Mouse (Mus musculus): ENCODE measurements around the gene Acot11. TPM values are rescaled to one million over a fixed set of nuclear protein-coding genes. Genes with fewer than 3 reads are reported as not detected.
A peak's percentile ranks its signal among the peaks of the same experiment; 100 is the strongest.
"Not testable (repeated sequence)": the region's sequence is repeated elsewhere in the genome, so short reads cannot be mapped to it uniquely, and the experiment has no call there.

The Acot11 gene
- polyA plus RNA-seq, 1 experiment from 2014 or later, result 4.7 TPM

- 75% methylated on average over 5 of the region's 5 CpGs for WGBS (ENCODE audit: insufficient replicate concordance)
Observed at GRCm38 (mm10) chr4:106790218-106790617, 14.6 kb downstream of the Acot11 start.

GRCm38 (mm10) chr4:106789705-106790104 lies 15.1 kb downstream of the Acot11 start:
- WGBS (ENCODE audit: insufficient replicate concordance), result 61% methylated on average over 9 of the region's 9 CpGs
- ATAC-seq (ENCODE audit: insufficient read depth), result no peak
- Histone ChIP-seq H3K4me1 (replicated peaks) (peaks cover 74% of the 10 kb centered on the region), H3K4me2 (no peak overlapping the region), H3K27me3 (0 out of 2 replicates have a peak, but pooled peaks cover 2% of the 10 kb centered on the region), H3K9me3 (replicated peaks) (no peaks in the 10 kb centered on the region), H3K36me3 (replicated peaks) (no peaks in the 10 kb centered on the region), H3K27ac (replicated peaks) (no peak overlapping the region), H3K4me3 (replicated peaks) (no peak overlapping the region), H3K9ac (no peak overlapping the region)

More at GRCm38 (mm10) chr4:106790218-106790617, 14.6 kb downstream of the Acot11 start:
- H3K4me1 ChIP-seq (replicated peaks), result peaks cover 79% of the 10 kb centered on the region
- H3K36me3 ChIP-seq (replicated peaks); H3K9ac ChIP-seq; H3K4me3 ChIP-seq (replicated peaks); H3K27ac ChIP-seq (replicated peaks); H3K27me3 ChIP-seq; ATAC-seq (ENCODE audit: insufficient read depth); H3K9me3 ChIP-seq (replicated peaks); H3K4me2 ChIP-seq: not testable (repeated sequence)

DNA sequence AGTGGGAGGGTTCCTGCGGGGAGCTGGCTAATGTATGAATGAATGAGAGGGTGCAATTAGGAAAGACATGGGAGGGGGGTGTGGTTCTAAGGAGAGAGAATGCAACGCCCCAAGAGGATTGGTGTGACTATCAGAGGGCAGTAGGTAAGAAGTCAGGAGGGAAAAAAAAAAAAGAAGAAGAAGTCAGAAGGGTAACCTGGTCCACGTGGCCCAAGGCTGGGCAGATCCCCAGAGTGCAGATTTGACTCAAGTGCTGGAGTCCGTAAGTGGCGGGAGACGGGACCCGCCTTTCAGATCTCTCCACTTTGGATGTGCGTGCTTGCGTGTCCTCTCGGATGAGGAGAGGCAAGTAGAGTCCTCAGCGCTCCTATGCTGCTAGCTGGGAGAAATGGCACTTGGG lies 16.2 kb downstream of the Acot11 start:
- Histone ChIP-seq H3K27ac (replicated peaks) (no peak overlapping the region), H3K4me2 (no peak overlapping the region), H3K9ac (no peak overlapping the region), H3K4me1 (replicated peaks) (peaks cover 63% of the 10 kb centered on the region), H3K4me3 (replicated peaks) (no peak overlapping the region), H3K36me3 (replicated peaks) (no peaks in the 10 kb centered on the region), H3K27me3 (0 out of 2 replicates have a peak, but pooled peaks cover 2% of the 10 kb centered on the region), H3K9me3 (replicated peaks) (no peaks in the 10 kb centered on the region)
- no peak for ATAC-seq (ENCODE audit: insufficient read depth)
- WGBS (ENCODE audit: insufficient replicate concordance), result 76% methylated on average over 11 of the region's 11 CpGs

- no peak for ATAC-seq (ENCODE audit: insufficient read depth)
- H3K4me1 ChIP-seq (replicated peaks), result peaks cover 55% of the 10 kb centered on the region
- no peak overlapping the region for H3K27ac ChIP-seq (replicated peaks)
- H3K36me3 ChIP-seq (replicated peaks), result no peaks in the 10 kb centered on the region
- WGBS (ENCODE audit: insufficient replicate concordance), result 21% methylated on average over 7 of the region's 7 CpGs
- no peaks in the 10 kb centered on the region for H3K9me3 ChIP-seq (replicated peaks)
- H3K27me3 ChIP-seq, result 0 out of 2 replicates have a peak, but pooled peaks cover 2% of the 10 kb centered on the region
- H3K4me2 ChIP-seq, result no peak overlapping the region
- H3K9ac ChIP-seq, result no peak overlapping the region
- no peak overlapping the region for H3K4me3 ChIP-seq (replicated peaks)
Observed at GRCm38 (mm10) chr4:106787830-106788229, 17.0 kb downstream of the Acot11 start.

DNA sequence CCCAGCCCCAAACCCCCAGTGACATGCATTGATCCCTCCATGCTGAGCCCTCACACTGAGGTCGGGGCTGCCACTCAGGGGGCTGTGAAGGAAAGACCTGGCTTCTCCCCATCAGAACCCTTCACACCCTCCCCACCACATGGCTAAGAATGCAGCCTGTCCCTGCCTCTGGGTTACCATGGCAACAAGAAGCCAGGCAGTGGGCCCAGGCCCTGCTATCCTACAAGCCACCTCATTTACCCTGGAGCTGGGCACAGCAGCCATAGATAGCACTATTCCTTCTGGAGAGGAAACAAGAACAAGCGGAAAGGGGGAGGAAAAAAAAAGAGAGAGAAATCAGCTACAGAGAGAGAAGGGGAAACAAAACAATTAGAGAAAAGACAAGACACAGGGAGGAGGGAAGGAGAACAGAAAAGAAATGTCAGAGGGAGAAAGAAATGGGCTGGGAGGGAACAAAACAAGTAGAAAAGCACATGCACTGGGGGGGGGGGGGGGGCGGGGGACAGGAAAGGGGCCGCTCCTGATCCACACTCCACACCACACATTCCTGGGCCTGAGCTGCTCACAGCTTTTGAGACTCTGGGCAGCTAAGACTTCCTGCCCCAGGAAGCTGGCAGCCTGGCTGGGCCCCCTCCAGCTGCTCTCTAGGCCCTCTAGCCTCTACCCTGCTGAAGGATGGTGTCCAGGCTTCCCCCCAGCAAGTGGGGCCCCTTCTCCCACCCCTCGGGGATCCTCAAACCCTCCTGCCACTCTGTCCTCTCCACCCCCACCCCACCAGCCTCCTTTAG lies 18.9 kb downstream of the Acot11 start:
- peak; percentile 56; the same call in 1 of the 2 replicates for ATAC-seq (ENCODE audit: insufficient read depth)
- no peaks in the 10 kb centered on the region for H3K9me3 ChIP-seq (replicated peaks)
- 0 out of 2 replicates have a peak, but pooled peaks cover 2% of the 10 kb centered on the region for H3K27me3 ChIP-seq
- H3K36me3 ChIP-seq (replicated peaks), result no peaks in the 10 kb centered on the region
- no peak overlapping the region for H3K4me2 ChIP-seq
- WGBS (ENCODE audit: insufficient replicate concordance), result 25% methylated on average over 3 of the region's 5 CpGs
- no peak overlapping the region for H3K9ac ChIP-seq
- H3K4me3 ChIP-seq (replicated peaks), result no peak overlapping the region
- H3K27ac ChIP-seq (replicated peaks), result peak overlapping the region; percentile 51; the same call in 1 of the 2 replicates
- H3K4me1 ChIP-seq (replicated peaks), result peaks cover 36% of the 10 kb centered on the region

- H3K36me3 ChIP-seq (replicated peaks), result no peaks in the 10 kb centered on the region
- H3K4me3 ChIP-seq (replicated peaks), result no peak overlapping the region
- H3K27ac ChIP-seq (replicated peaks), result no peak overlapping the region
- H3K9me3 ChIP-seq (replicated peaks), result no peaks in the 10 kb centered on the region
- peaks cover 32% of the 10 kb centered on the region for H3K4me1 ChIP-seq (replicated peaks)
- H3K9ac ChIP-seq, result no peak overlapping the region
- 0 out of 2 replicates have a peak, but pooled peaks cover 2% of the 10 kb centered on the region for H3K27me3 ChIP-seq
- no peak for ATAC-seq (ENCODE audit: insufficient read depth)
- 54% methylated on average over 7 of the region's 7 CpGs for WGBS (ENCODE audit: insufficient replicate concordance)
- H3K4me2 ChIP-seq, result no peak overlapping the region
Observed at GRCm38 (mm10) chr4:106785345-106785744, 19.5 kb downstream of the Acot11 start.

GRCm38 (mm10) chr4:106784806-106785205 lies 20.0 kb downstream of the Acot11 start:
- H3K27ac ChIP-seq (replicated peaks), result no peak overlapping the region
- no peak overlapping the region for H3K4me3 ChIP-seq (replicated peaks)
- no peak for ATAC-seq (ENCODE audit: insufficient read depth)
- no peak overlapping the region for H3K9ac ChIP-seq
- H3K4me2 ChIP-seq, result no peak overlapping the region
- peaks cover 28% of the 10 kb centered on the region for H3K4me1 ChIP-seq (replicated peaks)
- 0 out of 2 replicates have a peak, but pooled peaks cover 2% of the 10 kb centered on the region for H3K27me3 ChIP-seq
- WGBS (ENCODE audit: insufficient replicate concordance), result 78% methylated on average over 7 of the region's 7 CpGs
- H3K9me3 ChIP-seq (replicated peaks), result no peaks in the 10 kb centered on the region
- H3K36me3 ChIP-seq (replicated peaks), result no peaks in the 10 kb centered on the region

DNA sequence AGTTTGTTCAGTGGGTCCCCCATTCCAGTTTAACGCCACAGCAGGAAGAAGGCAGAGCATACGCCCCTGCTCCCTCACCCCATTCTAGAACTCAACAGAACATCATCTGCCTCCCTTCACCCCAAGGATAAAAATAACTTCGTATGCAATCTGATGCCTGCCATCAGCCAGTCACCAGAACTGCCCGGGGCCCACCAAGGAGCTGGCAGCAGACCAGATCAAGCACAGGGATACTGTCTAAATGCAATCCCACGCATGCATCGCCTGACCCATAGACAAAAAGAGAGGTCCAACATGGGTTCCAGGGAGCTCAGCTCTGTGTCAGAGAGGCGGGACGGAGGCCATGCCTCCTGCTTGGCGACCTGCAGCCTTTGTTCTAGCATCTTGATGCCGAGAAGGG lies 21.7 kb downstream of the Acot11 start:
- Histone ChIP-seq H3K36me3 (replicated peaks) (no peaks in the 10 kb centered on the region), H3K4me3 (replicated peaks) (no peak overlapping the region), H3K27me3 (no peaks in the 10 kb centered on the region), H3K27ac (replicated peaks) (no peak overlapping the region), H3K4me1 (replicated peaks) (peaks cover 22% of the 10 kb centered on the region), H3K4me2 (no peak overlapping the region), H3K9ac (no peak overlapping the region), H3K9me3 (replicated peaks) (no peaks in the 10 kb centered on the region)
- ATAC-seq (ENCODE audit: insufficient read depth), result no peak
- WGBS (ENCODE audit: insufficient replicate concordance), result 74% methylated on average over 10 of the region's 10 CpGs

GRCm38 (mm10) chr4:106780045-106780444 lies 24.8 kb downstream of the Acot11 start:
- Histone ChIP-seq H3K4me3 (replicated peaks) (no peak overlapping the region), H3K9ac (no peak overlapping the region), H3K4me1 (replicated peaks) (peaks cover 9% of the 10 kb centered on the region; the same call in 1 of the 2 replicates), H3K36me3 (replicated peaks) (no peaks in the 10 kb centered on the region), H3K27ac (replicated peaks) (no peak overlapping the region), H3K4me2 (no peak overlapping the region), H3K27me3 (no peaks in the 10 kb centered on the region), H3K9me3 (replicated peaks) (no peaks in the 10 kb centered on the region)
- ATAC-seq (ENCODE audit: insufficient read depth), result no peak
- WGBS (ENCODE audit: insufficient replicate concordance), result 80% methylated on average over 3 of the region's 3 CpGs

DNA sequence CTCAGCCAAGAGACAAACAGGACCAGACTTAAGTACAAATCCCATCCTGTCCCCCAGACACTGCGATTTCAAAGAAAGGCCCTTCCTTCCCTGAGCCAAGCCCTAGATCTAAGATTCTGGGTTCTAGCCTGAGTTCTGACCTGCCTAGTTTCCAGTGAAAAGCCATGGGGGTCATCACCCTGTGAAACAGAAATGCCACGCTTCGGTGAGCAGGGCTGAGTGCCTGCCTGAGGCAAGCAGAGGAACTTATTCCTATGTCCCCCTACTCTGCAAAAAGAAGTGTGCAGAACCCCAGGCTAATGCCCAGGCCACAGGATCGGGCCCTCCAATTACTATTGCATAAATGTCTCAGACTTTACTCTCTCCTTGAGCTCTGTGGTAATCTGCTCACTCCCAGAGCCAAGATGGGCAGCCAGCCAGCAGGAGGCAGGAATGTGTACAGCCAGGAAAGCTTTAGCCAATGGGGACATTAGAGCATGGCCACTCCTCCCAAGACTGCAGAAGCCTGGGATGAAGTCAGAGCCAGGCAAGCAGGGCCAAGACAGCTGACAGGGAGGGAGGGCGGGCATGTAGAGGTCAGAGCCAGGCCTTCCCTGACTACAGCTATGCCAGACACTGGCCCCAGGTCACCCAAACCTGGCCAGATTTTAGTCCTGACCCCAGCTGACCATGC lies 26.5 kb downstream of the Acot11 start:
- no peaks in the 10 kb centered on the region for H3K9me3 ChIP-seq (replicated peaks)
- no peak overlapping the region for H3K4me2 ChIP-seq
- H3K9ac ChIP-seq, result no peak overlapping the region
- H3K36me3 ChIP-seq (replicated peaks), result no peaks in the 10 kb centered on the region
- 65% methylated on average over 5 of the region's 5 CpGs for WGBS (ENCODE audit: insufficient replicate concordance)
- ATAC-seq (ENCODE audit: insufficient read depth), result peak; percentile 59; the same call in 1 of the 2 replicates
- no peak overlapping the region for H3K27ac ChIP-seq (replicated peaks)
- H3K27me3 ChIP-seq, result no peaks in the 10 kb centered on the region
- 0 out of 2 replicates have a peak, but pooled peaks cover 9% of the 10 kb centered on the region for H3K4me1 ChIP-seq (replicated peaks)
- no peak overlapping the region for H3K4me3 ChIP-seq (replicated peaks)

- 0 out of 2 replicates have a peak, but pooled peaks cover 9% of the 10 kb centered on the region for H3K4me1 ChIP-seq (replicated peaks)
- ATAC-seq (ENCODE audit: insufficient read depth), result no peak
- H3K4me2 ChIP-seq, result no peak overlapping the region
- 43% methylated on average over 3 of the region's 3 CpGs for WGBS (ENCODE audit: insufficient replicate concordance)
- H3K27me3 ChIP-seq, result no peaks in the 10 kb centered on the region
- H3K4me3 ChIP-seq (replicated peaks), result no peak overlapping the region
- no peaks in the 10 kb centered on the region for H3K36me3 ChIP-seq (replicated peaks)
- no peak overlapping the region for H3K27ac ChIP-seq (replicated peaks)
- no peak overlapping the region for H3K9ac ChIP-seq
- H3K9me3 ChIP-seq (replicated peaks), result no peaks in the 10 kb centered on the region
Observed at GRCm38 (mm10) chr4:106776998-106777397, 27.8 kb downstream of the Acot11 start.

Measured in liver, embryonic 15.5 days (tissue).